Mouse (Mus musculus) midbrain, embryonic 16.5 days (tissue): ENCODE measurements around the gene Rlf. TPM values are rescaled to one million over a fixed set of nuclear protein-coding genes. Genes with fewer than 3 reads are reported as not detected.

Source experiments
- polyA plus RNA-seq: library from polyadenylated mRNA; unstranded; fragments of >200 nt; fragmentation: Nextera tagmentation; extraction: Ambion mirVana; gene quantifications from 2 replicates; pipeline ENCODE4 v1.2.1, GENCODE M21; 2015

Rlf gene
- polyA plus RNA-seq, 1 experiment from 2014 or later = 29.3 TPM

Other genes with a start within 250 kb of the Rlf start
- gene Smap2, start 197.8 kb downstream of the Rlf start, polyA plus RNA-seq = 41.1 and 43.2 TPM in 2 replicates
- 13.1 and 16.7 TPM in 2 replicates for gene Col9a2, start 175.7 kb downstream of the Rlf start, polyA plus RNA-seq
- gene Zmpste24, start 116.8 kb downstream of the Rlf start, polyA plus RNA-seq = 23.2 and 25.4 TPM in 2 replicates
- gene Tmco2, start 105.9 kb downstream of the Rlf start, polyA plus RNA-seq = not detected in 2 replicates
- not detected in 2 replicates for gene Gm12888, start 109.8 kb upstream of the Rlf start, polyA plus RNA-seq
- not detected in 2 replicates for gene Gm12886, start 208.0 kb upstream of the Rlf start, polyA plus RNA-seq